Mouse (Mus musculus): ENCODE data around the gene Hist1h1b.
"Not testable (repeated sequence)": the region's sequence is repeated elsewhere in the genome, so short reads cannot be mapped to it uniquely, and the experiment has no call there.

The Hist1h1b gene

DNA sequence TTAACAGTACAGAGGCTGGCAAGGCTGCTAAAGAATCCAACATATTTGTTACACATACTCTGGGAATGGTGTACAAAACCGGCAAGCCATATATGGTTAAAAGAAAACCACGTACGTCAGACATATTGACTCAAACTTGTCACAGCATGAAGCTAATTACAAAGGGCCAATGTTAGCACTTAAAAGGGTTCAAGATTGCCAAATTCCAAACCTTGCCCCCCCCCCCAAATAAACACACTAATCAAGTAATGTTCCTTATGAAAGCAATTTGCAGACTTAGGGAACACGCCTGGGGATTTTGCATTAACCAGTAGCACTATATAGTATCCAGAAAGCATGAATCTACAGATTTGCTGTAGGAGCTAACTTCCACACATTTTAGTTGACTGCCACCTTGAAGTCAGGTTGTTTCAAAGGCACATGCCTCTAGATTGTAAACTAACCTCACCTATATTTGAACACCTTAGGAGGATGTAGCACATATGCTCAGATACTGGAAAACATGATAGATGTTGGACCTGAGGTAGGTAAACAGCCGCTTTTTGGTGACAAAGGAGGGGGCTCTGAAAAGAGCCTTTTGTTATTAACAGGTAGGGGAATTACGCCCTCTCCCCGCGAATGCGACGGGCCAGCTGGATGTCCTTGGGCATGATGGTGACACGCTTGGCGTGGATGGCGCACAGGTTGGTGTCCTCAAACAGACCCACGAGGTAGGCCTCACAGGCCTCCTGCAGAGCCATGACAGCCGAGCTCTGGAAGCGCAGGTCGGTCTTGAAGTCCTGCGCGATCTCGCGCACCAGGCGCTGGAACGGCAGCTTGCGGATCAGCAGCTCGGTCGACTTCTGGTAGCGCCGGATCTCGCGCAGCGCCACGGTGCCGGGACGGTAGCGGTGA, 2.2 kb upstream of the Hist1h1b start:
- not testable (repeated sequence) for DNase-seq (ENCODE audit: low read depth, low spot score)

- no peak for DNase-seq (ENCODE audit: low read depth, low spot score)
These were observed 1.2 kb upstream of the Hist1h1b start for GRCm38 (mm10) chr13:21781639-21782038.

- no peak for DNase-seq (ENCODE audit: low read depth, low spot score)
These were observed 663 bp upstream of the Hist1h1b start for GRCm38 (mm10) chr13:21781021-21781555.

- peak; percentile 68 for DNase-seq (ENCODE audit: low read depth, low spot score)
These were observed 1.3 kb downstream of the Hist1h1b start for GRCm38 (mm10) chr13:21778814-21779766.

- no peak for DNase-seq (ENCODE audit: low read depth, low spot score)
These were observed 24.7 kb downstream of the Hist1h1b start for GRCm38 (mm10) chr13:21755707-21756106.

DNA sequence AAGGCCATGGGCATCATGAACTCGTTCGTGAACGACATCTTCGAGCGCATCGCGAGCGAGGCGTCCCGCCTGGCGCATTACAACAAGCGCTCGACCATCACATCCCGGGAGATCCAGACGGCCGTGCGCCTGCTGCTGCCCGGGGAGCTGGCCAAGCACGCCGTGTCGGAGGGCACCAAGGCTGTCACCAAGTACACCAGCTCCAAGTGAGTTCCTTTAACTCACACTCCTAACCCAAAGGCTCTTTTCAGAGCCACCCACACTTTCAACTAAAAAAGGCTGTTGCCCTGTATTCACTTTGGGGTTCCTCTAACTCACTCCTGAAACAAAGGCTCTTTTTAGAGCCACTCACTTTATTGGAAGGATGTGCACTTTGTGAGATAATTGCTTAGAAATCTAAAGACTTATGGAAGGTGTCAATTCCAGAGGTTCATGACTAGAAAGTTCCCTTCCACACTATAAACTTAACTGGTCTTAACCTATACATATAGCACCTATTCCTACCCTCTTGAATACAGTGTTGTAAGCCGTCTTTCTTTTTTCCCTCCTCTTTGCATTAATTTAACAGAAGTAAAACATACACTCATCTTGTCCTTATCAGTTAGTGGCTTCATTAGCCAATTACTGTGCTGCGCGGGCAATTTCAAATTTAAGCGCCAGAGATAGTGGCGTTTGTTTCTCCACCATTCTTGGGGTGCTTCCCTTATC, 26.0 kb downstream of the Hist1h1b start:
- DNase-seq (ENCODE audit: low read depth, low spot score), result not testable (repeated sequence)

DNA sequence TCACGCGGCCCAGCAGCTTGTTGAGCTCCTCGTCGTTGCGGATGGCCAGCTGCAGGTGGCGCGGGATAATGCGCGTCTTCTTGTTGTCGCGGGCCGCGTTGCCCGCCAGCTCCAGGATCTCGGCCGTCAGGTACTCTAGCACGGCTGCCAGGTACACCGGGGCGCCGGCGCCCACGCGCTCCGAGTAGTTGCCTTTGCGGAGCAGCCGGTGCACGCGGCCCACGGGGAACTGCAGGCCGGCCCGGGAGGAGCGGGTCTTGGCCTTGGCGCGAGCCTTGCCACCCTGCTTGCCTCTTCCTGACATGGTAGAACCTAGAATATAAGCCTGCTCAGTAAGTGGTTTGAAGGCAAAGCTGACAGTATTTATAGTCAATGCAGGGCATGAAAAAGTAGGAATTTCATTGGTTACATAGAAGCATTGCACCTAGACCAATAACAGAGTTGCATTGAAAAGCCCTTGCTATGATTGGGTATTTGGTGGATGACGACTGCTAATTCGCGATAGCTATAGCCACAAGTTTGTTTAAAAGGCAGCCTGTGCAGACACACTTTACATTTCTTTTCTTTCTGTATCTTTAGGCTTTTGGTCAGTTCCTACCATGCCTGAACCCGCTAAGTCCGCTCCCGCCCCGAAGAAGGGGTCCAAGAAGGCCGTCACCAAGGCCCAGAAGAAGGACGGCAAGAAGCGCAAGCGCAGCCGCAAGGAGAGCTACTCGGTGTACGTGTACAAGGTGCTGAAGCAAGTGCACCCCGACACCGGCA, 26.7 kb downstream of the Hist1h1b start, which contains the start of the genes Hist1h2ak and Hist1h2bn:
Hist1h2ak (minus strand) TSS at position 304 of the 762 bp plus-strand sequence.
Hist1h2bn (plus strand) TSS at position 600 of the 762 bp plus-strand sequence.
- DNase-seq (ENCODE audit: low read depth, low spot score), result peak; percentile 85

DNA sequence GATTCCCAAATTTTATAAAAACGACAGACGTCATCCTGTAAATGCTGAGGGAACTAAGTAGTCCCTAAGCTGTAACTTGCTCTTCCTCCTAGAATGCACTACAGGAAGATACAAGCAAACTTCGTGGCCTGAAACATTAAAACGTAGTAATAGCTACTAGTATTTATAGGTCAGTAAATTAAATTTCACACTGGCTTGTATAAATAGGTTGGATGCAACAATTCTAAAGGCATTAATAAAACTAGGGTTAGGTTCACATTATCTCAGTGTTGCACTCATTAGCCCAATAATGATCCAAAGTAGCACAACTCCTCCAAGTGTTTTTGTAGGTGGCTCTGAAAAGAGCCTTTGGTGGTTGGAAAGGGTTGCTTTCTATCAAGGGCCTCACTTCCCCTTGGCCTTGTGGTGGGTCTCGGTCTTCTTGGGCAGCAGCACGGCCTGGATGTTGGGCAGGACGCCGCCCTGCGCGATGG, 27.3 kb downstream of the Hist1h1b start:
- DNase-seq (ENCODE audit: low read depth, low spot score), result no peak

GRCm38 (mm10) chr13:21752356-21752755, 28.1 kb downstream of the Hist1h1b start:
- DNase-seq (ENCODE audit: low read depth, low spot score), result no peak

- DNase-seq (ENCODE audit: low read depth, low spot score), result no peak
These were observed 28.6 kb downstream of the Hist1h1b start for GRCm38 (mm10) chr13:21751827-21752226.

- DNase-seq (ENCODE audit: low read depth, low spot score), result no peak
These were observed 29.0 kb downstream of the Hist1h1b start for GRCm38 (mm10) chr13:21751417-21751816.

GRCm38 (mm10) chr13:21750159-21751017, 30.0 kb downstream of the Hist1h1b start, which contains the start of gene Hist1h4k:
Gene Hist1h4k (minus strand): TSS chr13:21750505.
- peak; percentile 69 for DNase-seq (ENCODE audit: low read depth, low spot score)

DNA sequence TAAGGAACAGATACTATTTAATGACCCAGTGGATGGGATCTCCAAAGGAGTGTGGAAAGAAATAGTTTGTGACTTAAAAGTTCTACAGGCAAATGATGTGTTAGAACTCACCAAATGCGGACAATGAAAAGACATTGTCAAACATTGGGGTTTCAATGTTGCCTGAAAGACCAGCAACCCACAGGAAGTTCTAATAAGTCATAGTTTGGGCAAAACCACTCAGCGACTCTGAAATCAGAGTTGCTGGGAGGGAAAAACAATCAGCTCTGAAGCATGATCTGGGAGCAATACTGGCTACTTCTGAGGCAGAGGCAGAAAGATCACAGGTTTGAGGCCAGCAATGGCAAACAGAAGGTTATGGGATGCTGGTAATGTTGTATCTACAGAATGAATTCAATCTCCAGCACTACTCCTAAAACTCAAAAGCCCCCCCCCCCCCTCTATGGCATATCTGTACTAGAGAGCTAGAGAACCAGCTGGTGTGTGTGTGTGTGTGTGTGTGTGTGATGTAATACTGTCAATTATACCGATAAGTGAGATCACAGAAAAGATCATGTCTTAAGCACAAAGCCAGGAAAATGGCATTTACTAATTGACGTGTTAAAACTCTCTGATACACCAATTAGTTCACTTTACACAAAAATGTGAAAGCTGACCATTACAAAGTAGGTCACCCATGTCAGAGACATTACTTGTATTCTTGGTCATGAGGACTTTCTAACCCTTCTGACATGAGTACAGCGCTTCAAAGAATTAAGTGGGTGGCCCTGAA, 30.9 kb downstream of the Hist1h1b start:
- DNase-seq (ENCODE audit: low read depth, low spot score), result no peak

GRCm38 (mm10) chr13:21745006-21745405, 35.4 kb downstream of the Hist1h1b start:
- DNase-seq (ENCODE audit: low read depth, low spot score), result no peak

DNA sequence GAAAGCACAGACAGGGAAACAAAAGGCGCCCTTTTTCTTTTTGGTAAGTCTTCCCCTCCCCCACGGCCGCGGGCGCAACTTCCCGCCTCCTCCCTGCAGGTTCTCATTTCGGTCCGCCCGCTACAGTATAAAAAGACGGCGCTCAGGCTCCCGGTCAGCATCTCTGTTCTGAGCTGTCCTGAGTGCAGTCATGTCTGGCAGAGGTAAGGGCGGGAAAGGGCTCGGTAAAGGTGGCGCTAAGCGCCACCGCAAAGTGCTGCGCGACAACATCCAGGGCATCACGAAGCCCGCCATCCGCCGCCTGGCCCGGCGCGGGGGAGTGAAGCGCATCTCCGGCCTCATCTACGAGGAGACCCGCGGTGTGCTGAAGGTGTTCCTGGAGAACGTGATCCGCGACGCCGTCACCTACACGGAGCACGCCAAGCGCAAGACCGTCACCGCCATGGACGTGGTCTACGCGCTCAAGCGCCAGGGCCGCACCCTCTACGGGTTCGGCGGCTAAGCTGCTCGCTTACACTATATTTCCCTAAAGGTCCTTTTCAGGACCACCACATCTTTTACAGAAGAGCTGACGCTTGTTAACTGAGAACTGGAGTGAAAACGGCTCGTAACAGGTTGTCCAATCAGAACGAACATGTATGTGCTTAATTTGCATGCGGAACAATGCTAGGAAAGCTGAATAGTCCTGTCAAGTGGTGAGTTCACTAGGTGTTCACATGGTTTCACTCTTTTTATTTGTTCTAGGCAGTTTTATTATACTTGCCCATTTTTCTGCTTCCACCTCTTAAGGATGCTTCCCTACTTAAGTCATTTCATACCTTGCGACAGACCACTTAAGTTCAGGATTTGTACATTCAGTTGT, 45.3 kb downstream of the Hist1h1b start, which contains the start of gene Hist1h4j:
Hist1h4j (plus strand) TSS at position 159 of the 862 bp plus-strand sequence.
- peak; percentile 70 for DNase-seq (ENCODE audit: low read depth, low spot score)

DNA sequence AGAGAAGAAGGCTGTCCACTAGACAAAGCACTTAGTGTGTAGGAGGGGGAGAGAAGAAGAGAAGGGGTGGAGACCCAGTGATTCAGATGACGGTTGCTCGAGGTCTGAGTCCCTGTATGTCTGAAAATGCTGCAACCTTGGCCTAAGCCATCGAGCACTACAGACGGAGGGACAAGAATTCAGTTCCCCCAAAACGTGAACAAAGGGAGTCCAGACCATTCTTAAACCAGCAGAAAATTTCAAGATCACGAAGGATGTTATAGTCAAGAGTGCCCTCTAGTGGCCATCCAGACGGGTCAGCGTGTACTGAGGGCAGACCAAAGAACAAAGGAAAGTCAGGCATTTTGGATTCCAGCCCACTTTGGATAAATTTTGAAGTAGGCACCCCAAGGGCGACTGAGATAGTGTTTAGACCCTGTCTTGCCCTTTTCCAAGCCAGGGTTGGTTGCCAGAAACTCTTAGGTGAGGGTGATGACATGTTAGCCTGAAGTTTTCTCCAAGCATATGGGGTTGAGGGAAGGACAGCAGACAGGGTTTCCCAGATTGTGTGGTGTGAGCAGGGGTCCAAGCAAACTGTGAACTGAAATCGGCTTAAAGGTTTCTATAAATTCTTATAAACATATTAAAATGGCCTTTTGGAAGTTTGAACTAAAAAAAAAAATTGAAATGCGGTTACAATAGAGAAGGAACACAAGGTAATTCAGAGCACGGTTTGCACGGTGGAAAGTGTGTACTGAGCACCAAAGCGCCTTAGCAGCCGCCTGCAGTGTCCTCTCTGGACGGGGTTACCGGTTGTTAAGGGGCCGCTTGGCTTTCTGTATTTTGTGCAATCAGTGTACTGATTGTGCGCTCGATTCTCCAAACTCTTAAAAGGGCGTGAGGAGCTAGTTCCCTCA, 46.2 kb downstream of the Hist1h1b start:
- peak; percentile 80 for DNase-seq (ENCODE audit: low read depth, low spot score)
